Mouse (Mus musculus): ENCODE data around the gene Htra3. TPM values are rescaled to one million over a fixed set of nuclear protein-coding genes. Genes with fewer than 3 reads are reported as not detected.

Htra3 gene
- polyA plus RNA-seq, 2 experiments from 2014 or later, result not detected

DNA sequence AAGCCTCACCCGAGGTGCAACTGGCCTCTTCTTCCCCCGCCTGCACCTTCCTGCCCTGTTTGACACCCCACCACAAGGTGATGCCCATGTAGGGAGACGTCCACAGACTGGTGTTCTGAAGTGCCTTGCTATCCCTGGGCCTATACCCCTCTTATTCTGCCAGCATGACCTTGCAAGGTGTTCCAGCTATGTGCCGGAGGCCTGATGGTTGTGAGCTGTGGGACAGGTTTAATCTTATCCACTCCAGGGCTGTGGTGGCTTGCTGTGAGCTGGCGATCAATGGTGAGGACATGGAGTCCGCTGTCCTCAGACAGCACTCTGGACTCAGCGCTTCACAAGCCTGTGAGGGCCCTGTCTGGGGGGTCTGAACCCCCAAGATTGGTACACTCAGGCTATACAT lies 69.2 kb downstream of the Htra3 start:
- no peak for ATAC-seq

GRCm38 (mm10) chr5:35609971-35610370 lies 69.6 kb downstream of the Htra3 start:
- no peak for ATAC-seq

DNA sequence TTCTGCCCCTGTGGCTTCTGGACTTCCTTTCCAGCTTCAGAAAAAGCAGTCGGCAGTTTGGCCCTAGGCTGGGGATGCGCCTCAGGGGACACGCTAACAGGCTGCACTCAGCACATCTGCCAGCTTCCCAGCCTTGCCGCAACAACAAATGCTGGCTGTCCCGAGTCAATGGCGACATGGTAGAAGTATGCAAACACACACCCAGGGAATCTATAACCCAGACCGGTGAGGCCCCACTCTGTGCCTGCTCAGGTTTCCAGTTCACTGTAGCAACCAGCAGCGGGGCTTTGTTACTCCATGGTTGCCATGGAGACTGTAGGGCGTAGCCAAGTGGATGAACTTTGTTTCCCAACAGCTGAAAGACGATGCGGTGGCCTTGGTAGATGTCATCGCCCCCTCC lies 70.2 kb downstream of the Htra3 start:
- ATAC-seq, result no peak

DNA sequence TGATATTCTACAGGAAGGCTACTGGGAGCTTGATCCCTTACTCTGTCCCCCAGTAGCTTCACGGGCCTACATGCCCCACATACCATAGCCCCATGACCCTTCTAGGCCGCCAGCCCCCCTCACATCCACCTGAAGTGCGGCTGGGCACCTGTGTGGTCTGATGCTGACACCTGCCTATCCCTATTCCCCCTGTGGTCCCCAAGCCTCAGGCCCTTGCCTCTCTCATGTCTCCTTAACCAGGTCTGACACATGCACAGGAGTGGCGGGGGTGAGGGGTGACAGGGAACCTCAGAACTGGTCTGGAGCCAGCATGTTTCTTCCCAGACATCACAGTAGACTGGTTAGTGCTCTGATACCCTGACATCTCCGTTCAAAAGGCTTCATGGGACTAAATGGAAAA lies 71.0 kb downstream of the Htra3 start:
- ATAC-seq, result no peak

GRCm38 (mm10) chr5:35607784-35608183 lies 71.8 kb downstream of the Htra3 start:
- ATAC-seq, result no peak

DNA sequence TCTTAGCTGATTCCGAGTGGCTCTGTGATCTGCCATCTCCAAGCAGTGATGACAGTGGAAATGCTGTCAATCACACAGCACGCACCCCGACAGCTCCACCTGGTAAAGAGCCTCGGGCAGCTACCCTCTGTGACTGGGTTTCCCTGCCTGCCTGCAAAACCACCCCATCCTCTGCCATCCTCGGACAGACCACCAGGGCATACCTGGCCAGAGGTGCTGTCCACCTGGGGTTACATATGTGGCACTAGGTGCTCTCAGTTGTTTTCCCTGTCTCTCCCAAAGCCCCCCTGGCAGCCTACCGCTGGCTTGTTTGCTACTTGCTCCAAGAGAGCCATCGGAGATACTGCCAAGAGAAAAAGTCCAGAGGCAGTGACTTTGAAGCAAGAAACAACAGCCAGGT lies 72.8 kb downstream of the Htra3 start:
- no peak for ATAC-seq

GRCm38 (mm10) chr5:35605355-35605754 lies 74.2 kb downstream of the Htra3 start:
- ATAC-seq, result no peak

Other genes starting within 250 kb of the Htra3 start
- under 1 TPM in 1 of 2 experiments, not detected in 1; 0.13 TPM for gene Cpz, start 154.1 kb downstream of the Htra3 start, polyA plus RNA-seq (2017; shearing (Covaris generic))
- 1 to 10 TPM; 2.5 to 2.9 TPM for gene Trmt44, start 104.7 kb downstream of the Htra3 start, polyA plus RNA-seq (2017; shearing (Covaris generic))
- 10 to 100 TPM; 19.1 to 42.0 TPM for gene Acox3, start 96.7 kb downstream of the Htra3 start, polyA plus RNA-seq (2017; shearing (Covaris generic))
- 1 to 10 TPM; 2.6 to 4.4 TPM for gene Sh3tc1, start 60.2 kb upstream of the Htra3 start, polyA plus RNA-seq (2017; shearing (Covaris generic))
- gene Ablim2, start 78.1 kb upstream of the Htra3 start, polyA plus RNA-seq (2017; shearing (Covaris generic)), result 1 to 10 TPM; 2.8 to 3.4 TPM
- 10 to 100 TPM; 13.7 to 17.3 TPM for gene Afap1, start 213.5 kb upstream of the Htra3 start, polyA plus RNA-seq (2017; shearing (Covaris generic))